Mouse (Mus musculus) C2C12 (cell line): ENCODE results near the gene Dpf3.

Experiments used
- CTCF ChIP-seq: IDR thresholded peaks from one replicate; pipeline ENCODE4 v1.5.1; 2011; ENCODE audit not compliant: control insufficient read depth, insufficient read depth, insufficient read length
- MAX ChIP-seq: IDR thresholded peaks from one replicate; pipeline ENCODE4 v1.6.1; 2011; ENCODE audit warnings: mild to moderate bottlenecking, control low read depth
- MYOG ChIP-seq: IDR thresholded peaks from one replicate; pipeline ENCODE4 v1.6.1; 2011; ENCODE audit not compliant: control insufficient read depth, insufficient read length; ENCODE audit errors: extremely low read depth
- USF1 ChIP-seq: IDR thresholded peaks from one replicate; pipeline ENCODE4 v1.6.1; 2011; ENCODE audit warnings: low read depth, mild to moderate bottlenecking, control low read depth, moderate library complexity

- no peak for TF ChIP-seq CTCF
- no peak for TF ChIP-seq MAX
- no peak for TF ChIP-seq USF1
- no peak for TF ChIP-seq MYOG
These were observed 59.9 kb downstream of the Dpf3 start for GRCm38 (mm10) chr12:83427601-83428000.
